Mouse (Mus musculus) frontal cortex, postnatal 25 days (tissue): Measurements from ENCODE around the gene Soga1.

Source experiments
- DNase-seq, 2 experiments: peaks; one replicate each; pipeline ENCODE4 v3.0.0; 2022; ENCODE audit warnings: low spot score in 2 of 2

Soga1 gene

GRCm38 (mm10) chr2:156987316-156987715, 91.7 kb downstream of the Soga1 start:
- no peak for DNase-seq

- DNase-seq, result no peak
Measured at GRCm38 (mm10) chr2:156982864-156983263, 96.2 kb downstream of the Soga1 start.

GRCm38 (mm10) chr2:156981291-156981690, 97.8 kb downstream of the Soga1 start:
- DNase-seq, result no peak

DNA sequence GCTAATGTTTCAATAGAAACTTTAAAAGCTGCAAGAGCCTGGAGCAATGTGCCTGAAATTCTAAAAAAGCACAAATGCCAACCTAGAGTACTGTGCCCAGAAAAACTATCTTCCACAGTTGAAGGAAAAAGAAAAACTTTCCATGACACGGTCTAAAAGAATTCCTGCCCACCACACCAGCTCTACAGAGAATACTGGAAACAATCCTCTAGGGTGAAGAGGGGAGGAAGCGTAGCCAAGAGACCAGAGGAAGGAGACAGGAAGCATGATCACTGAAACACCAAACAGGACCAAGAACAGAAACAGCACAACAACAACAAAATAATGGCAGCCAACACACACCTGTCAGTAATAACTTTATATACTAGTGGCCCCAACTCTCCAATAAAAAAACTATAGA, 99.0 kb downstream of the Soga1 start:
- DNase-seq, result no peak

DNA sequence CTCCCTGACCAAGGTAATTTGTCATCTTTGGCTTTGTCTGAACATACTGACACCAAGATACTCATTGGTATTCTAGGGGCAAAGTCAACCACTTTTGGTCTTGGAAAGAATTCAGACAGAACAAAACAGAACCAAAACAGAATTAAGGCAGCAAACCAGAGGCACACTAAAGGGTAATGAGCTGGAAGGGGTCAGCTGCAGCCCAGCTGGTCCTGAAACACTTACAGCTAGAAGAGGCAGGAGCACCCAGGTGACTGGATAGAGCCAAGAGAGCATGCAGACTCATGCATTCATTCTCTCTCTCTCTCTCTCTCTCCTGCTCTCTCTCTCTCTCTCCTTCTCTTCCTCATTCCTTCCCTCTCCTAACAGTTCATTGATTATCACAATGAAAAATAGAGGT, 102.3 kb downstream of the Soga1 start:
- DNase-seq, result no peak

- no peak for DNase-seq
Measured at GRCm38 (mm10) chr2:156974967-156975366, 104.1 kb downstream of the Soga1 start.

- peak in 1 of 2 experiments; percentile 40 for DNase-seq
Measured at GRCm38 (mm10) chr2:156973316-156974100, 105.5 kb downstream of the Soga1 start.

DNA sequence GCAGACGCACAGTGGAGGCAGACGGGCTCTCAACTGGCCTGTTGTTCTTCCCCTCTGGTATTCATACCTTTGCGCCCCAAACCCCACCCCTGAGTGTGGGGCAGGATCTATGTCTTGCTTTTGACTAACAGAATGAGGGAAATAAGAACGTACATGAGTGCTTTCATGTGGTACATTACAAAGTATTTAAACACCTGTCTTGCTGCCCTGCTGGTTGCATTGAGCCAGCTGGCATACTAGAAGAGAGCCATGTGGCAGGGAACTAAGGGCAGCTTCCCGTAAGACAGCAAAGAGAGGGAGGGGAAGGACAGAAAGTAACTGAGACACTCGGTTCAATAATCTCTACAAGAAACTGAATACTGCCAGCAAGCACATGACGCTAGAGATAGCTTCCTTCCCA, 108.8 kb downstream of the Soga1 start:
- DNase-seq, result no peak

GRCm38 (mm10) chr2:156968501-156968900, 110.6 kb downstream of the Soga1 start:
- DNase-seq, result no peak

GRCm38 (mm10) chr2:156967388-156967787, 111.7 kb downstream of the Soga1 start:
- no peak for DNase-seq
